Mouse (Mus musculus): ENCODE data around the gene Antxr2.

Gene Antxr2

GRCm38 (mm10) chr5:97842016-97842415 lies 188.8 kb downstream of the Antxr2 start:
- DNase-seq (ENCODE audit: extremely low spot score, low read depth, low spot score): no peak

- no peak for DNase-seq (ENCODE audit: extremely low spot score, low read depth, low spot score)
Measured at GRCm38 (mm10) chr5:97839924-97840279, 190.9 kb downstream of the Antxr2 start.

GRCm38 (mm10) chr5:97839271-97839923 lies 191.4 kb downstream of the Antxr2 start:
- no peak for DNase-seq (ENCODE audit: extremely low spot score, low read depth, low spot score)

GRCm38 (mm10) chr5:97837333-97837732 lies 193.5 kb downstream of the Antxr2 start:
- DNase-seq (ENCODE audit: extremely low spot score, low read depth, low spot score): no peak

- no peak for DNase-seq (ENCODE audit: extremely low spot score, low read depth, low spot score)
Measured at GRCm38 (mm10) chr5:97835418-97835817, 195.4 kb downstream of the Antxr2 start.

- no peak for DNase-seq (ENCODE audit: extremely low spot score, low read depth, low spot score)
Measured at GRCm38 (mm10) chr5:97834770-97835169, 196.1 kb downstream of the Antxr2 start.
